Mouse (Mus musculus) heart, embryonic 16.5 days (tissue): Measurements from ENCODE around the gene Rbm47. TPM values are rescaled to one million over a fixed set of nuclear protein-coding genes. Genes with fewer than 3 reads are reported as not detected.

Experiments used
- ATAC-seq: fragments of 200-750 bp; cut with Nextera tagmentation; replicated peaks from 2 replicates; pipeline ENCODE4 v1.8.0; 2017; ENCODE audit warnings: moderate number of reproducible peaks; ENCODE audit not compliant: insufficient read depth, low FRiP score; ENCODE audit errors: extremely low read depth
- H3K27ac ChIP-seq: fragments of 300-500 bp; sonication (generic); 2 replicates; pipeline ENCODE4 v1.5.1; 2014; ENCODE audit warnings: mild to moderate bottlenecking, low read length, control low read depth, moderate library complexity
- H3K27me3 ChIP-seq: fragments of 300-500 bp; sonication (generic); 2 replicates; pipeline ENCODE4 v1.6.1; 2014; ENCODE audit warnings: low read length, mixed read lengths; ENCODE audit not compliant: control insufficient read depth, insufficient read depth
- H3K36me3 ChIP-seq: fragments of 300-500 bp; sonication (generic); 2 replicates; pipeline ENCODE4 v1.6.1; 2014; ENCODE audit not compliant: control insufficient read depth, insufficient read depth
- H3K4me1 ChIP-seq: fragments of 300-500 bp; sonication (generic); 2 replicates; pipeline ENCODE4 v1.6.1; 2014; ENCODE audit warnings: low read length, mixed read lengths; ENCODE audit not compliant: control insufficient read depth, insufficient read depth
- H3K4me2 ChIP-seq: fragments of 300-500 bp; sonication (generic); 2 replicates; pipeline ENCODE4 v1.6.1; 2014; ENCODE audit warnings: low read depth, mild to moderate bottlenecking, control low read depth, low read length
- H3K4me3 ChIP-seq: fragments of 300-500 bp; sonication (generic); 2 replicates; pipeline ENCODE4 v1.5.1; 2014; ENCODE audit warnings: mild to moderate bottlenecking, control low read depth, low read length
- H3K9ac ChIP-seq: fragments of 300-500 bp; sonication (generic); 2 replicates; pipeline ENCODE4 v1.6.1; 2014; ENCODE audit warnings: low read length, control low read depth
- H3K9me3 ChIP-seq: fragments of 300-500 bp; sonication (generic); replicated peaks from 2 replicates; pipeline ENCODE4 v1.6.1; 2016; ENCODE audit warnings: low read length; ENCODE audit not compliant: control insufficient read depth
- WGBS: fragments of 180-500 bp; shearing (Covaris S2); extraction: QIAGEN DNeasy Blood & Tissue Kit; methylation state at CpG from one replicate; pipeline ENCODE4 v1.1.7; 2014; 5-methylcytosine and 5-hydroxymethylcytosine counted together
- polyA plus RNA-seq: library from polyadenylated mRNA; unstranded; fragments of >200 nt; fragmentation: Nextera tagmentation; extraction: Ambion mirVana; gene quantifications from 2 replicates; pipeline ENCODE4 v1.2.1, GENCODE M21; 2015

Gene Rbm47
- polyA plus RNA-seq, 1 experiment from 2014 or later, result 6.0 TPM

GRCm38 (mm10) chr5:66062046-66062929 lies 110.6 kb downstream of the Rbm47 start:
- Histone ChIP-seq H3K27me3 (no peaks in the 10 kb centered on the region), H3K9ac (no peak overlapping the region), H3K4me3 (no peak overlapping the region), H3K27ac (no peak overlapping the region), H3K36me3 (no peaks in the 10 kb centered on the region), H3K9me3 (no peaks in the 10 kb centered on the region), H3K4me1 (peaks cover 8% of the 10 kb centered on the region), H3K4me2 (no peak overlapping the region)
- WGBS, result 80% methylated on average over 19 of the region's 19 CpGs
- 0 out of 2 replicates have a peak, but pooled peaks have one; percentile 6 for ATAC-seq

GRCm38 (mm10) chr5:66061667-66062045 lies 111.3 kb downstream of the Rbm47 start:
- WGBS, result 87% methylated on average over 4 of the region's 4 CpGs
- H3K27ac ChIP-seq, result no peak overlapping the region
- no peak overlapping the region for H3K4me3 ChIP-seq
- H3K9me3 ChIP-seq, result no peaks in the 10 kb centered on the region
- H3K36me3 ChIP-seq, result no peaks in the 10 kb centered on the region
- no peak for ATAC-seq
- H3K4me1 ChIP-seq, result peaks cover 5% of the 10 kb centered on the region
- H3K9ac ChIP-seq, result no peak overlapping the region
- H3K27me3 ChIP-seq, result no peaks in the 10 kb centered on the region
- no peak overlapping the region for H3K4me2 ChIP-seq

- Histone ChIP-seq H3K4me3 (no peak overlapping the region), H3K9ac (no peak overlapping the region), H3K27ac (no peak overlapping the region), H3K4me2 (no peak overlapping the region), H3K4me1 (peaks cover 5% of the 10 kb centered on the region), H3K27me3 (no peaks in the 10 kb centered on the region), H3K36me3 (no peaks in the 10 kb centered on the region), H3K9me3 (no peaks in the 10 kb centered on the region)
- WGBS, result 74% methylated on average over 5 of the region's 5 CpGs
- ATAC-seq, result no peak
These were observed 114.1 kb downstream of the Rbm47 start for GRCm38 (mm10) chr5:66058844-66059243.

DNA sequence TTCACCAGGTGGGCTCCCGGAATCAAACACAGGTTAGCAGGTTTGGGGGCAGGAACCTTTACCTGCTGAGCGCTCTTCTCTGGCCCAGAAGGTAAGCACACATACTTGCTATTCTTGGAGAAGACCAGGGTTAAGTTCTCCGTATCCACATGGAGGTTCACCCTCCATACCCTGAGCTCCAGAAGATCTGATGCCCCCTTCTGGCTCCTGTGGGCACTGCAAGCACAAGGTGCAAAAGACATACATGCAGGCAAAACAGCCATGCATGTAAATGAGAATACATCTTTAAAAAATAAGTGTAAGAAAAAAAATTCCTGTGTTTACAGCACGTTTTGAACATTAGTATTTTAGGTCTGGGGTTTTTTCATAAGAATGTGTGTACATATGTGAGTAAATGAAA lies 116.2 kb downstream of the Rbm47 start:
- H3K27me3 ChIP-seq, result no peaks in the 10 kb centered on the region
- H3K36me3 ChIP-seq, result no peaks in the 10 kb centered on the region
- no peaks in the 10 kb centered on the region for H3K9me3 ChIP-seq
- no peak overlapping the region for H3K4me3 ChIP-seq
- ATAC-seq, result no peak
- H3K4me1 ChIP-seq, result no peaks in the 10 kb centered on the region
- H3K4me2 ChIP-seq, result no peak overlapping the region
- no peak overlapping the region for H3K9ac ChIP-seq
- H3K27ac ChIP-seq, result no peak overlapping the region
- 80% methylated on average over 4 of the region's 4 CpGs for WGBS

DNA sequence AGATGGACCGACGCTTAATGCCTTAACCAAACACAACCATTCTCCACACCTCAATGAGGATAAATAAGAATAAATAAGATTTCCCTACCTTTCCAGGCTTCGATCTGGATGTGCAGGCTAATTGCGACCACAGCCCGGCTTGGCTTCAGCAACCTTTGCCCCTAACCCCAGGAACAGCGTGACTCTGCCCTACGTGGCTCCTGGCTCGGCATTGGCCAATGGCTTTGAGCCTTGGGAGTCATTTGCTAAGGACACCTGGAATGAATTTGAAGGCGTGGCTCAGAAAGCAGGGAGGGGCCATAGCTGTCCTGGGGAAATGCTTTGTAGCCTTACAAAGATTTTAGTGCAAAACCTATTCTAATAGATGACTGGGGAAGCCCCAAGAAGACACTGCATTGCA lies 118.5 kb downstream of the Rbm47 start:
- Histone ChIP-seq H3K27me3 (no peaks in the 10 kb centered on the region), H3K9ac (no peak overlapping the region), H3K4me3 (no peak overlapping the region), H3K4me2 (no peak overlapping the region), H3K36me3 (no peaks in the 10 kb centered on the region), H3K27ac (no peak overlapping the region), H3K9me3 (no peaks in the 10 kb centered on the region), H3K4me1 (no peaks in the 10 kb centered on the region)
- WGBS, result 71% methylated on average over 9 of the region's 9 CpGs
- no peak for ATAC-seq

- no peaks in the 10 kb centered on the region for H3K4me1 ChIP-seq
- H3K27ac ChIP-seq, result no peak overlapping the region
- H3K4me2 ChIP-seq, result no peak overlapping the region
- ATAC-seq, result no peak
- WGBS, result 85% methylated on average over 20 of the region's 20 CpGs
- H3K9me3 ChIP-seq, result no peaks in the 10 kb centered on the region
- no peaks in the 10 kb centered on the region for H3K27me3 ChIP-seq
- H3K36me3 ChIP-seq, result no peaks in the 10 kb centered on the region
- no peak overlapping the region for H3K9ac ChIP-seq
- no peak overlapping the region for H3K4me3 ChIP-seq
These were observed 120.0 kb downstream of the Rbm47 start for GRCm38 (mm10) chr5:66052777-66053548.

DNA sequence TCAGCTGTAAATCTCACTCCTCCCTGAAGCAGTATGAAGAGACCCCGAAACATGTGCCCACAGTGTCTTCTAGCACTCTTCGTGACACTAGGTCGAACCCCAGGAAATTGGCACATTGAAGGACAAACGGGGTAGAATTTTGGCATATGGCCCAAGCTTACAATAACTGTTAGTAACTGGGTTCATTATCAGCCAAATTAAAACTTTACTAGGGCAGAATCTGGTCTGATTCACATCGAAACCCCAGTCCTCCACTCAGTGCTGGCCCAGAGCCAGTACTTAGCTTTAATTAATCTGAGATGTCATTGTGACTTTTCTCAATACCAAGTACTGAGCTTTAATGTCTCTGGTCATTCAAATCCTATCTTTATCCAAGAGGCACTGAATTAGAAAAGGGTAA lies 122.1 kb downstream of the Rbm47 start:
- H3K4me2 ChIP-seq, result no peak overlapping the region
- WGBS, result 79% methylated on average over 5 of the region's 5 CpGs
- no peaks in the 10 kb centered on the region for H3K9me3 ChIP-seq
- ATAC-seq, result no peak
- no peaks in the 10 kb centered on the region for H3K4me1 ChIP-seq
- no peak overlapping the region for H3K4me3 ChIP-seq
- H3K27ac ChIP-seq, result no peak overlapping the region
- H3K27me3 ChIP-seq, result no peaks in the 10 kb centered on the region
- no peak overlapping the region for H3K9ac ChIP-seq
- H3K36me3 ChIP-seq, result no peaks in the 10 kb centered on the region

DNA sequence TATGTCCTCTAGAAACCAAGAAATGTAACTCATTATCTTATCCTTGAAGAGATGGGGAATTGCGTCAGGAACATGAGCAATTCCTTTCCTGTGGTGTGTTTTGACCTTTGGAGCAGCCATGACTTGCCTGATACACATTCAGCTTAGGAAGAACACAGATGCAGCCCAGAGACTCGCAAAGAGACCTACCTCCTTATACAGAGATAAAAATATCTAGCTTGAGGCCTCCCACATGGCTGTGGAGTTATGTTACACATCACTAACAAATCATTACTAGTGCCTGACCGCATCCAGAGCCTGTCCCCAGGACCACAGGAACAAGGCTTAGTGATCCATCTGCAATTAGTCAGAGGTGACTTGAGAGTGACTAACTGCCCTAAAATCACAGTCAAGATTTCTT lies 126.6 kb downstream of the Rbm47 start:
- no peaks in the 10 kb centered on the region for H3K4me1 ChIP-seq
- no peak overlapping the region for H3K27ac ChIP-seq
- no peaks in the 10 kb centered on the region for H3K27me3 ChIP-seq
- no peak overlapping the region for H3K4me3 ChIP-seq
- ATAC-seq, result no peak
- WGBS, result 44% methylated on average over 3 of the region's 3 CpGs
- H3K9ac ChIP-seq, result no peak overlapping the region
- no peaks in the 10 kb centered on the region for H3K9me3 ChIP-seq
- H3K36me3 ChIP-seq, result no peaks in the 10 kb centered on the region
- H3K4me2 ChIP-seq, result no peak overlapping the region

DNA sequence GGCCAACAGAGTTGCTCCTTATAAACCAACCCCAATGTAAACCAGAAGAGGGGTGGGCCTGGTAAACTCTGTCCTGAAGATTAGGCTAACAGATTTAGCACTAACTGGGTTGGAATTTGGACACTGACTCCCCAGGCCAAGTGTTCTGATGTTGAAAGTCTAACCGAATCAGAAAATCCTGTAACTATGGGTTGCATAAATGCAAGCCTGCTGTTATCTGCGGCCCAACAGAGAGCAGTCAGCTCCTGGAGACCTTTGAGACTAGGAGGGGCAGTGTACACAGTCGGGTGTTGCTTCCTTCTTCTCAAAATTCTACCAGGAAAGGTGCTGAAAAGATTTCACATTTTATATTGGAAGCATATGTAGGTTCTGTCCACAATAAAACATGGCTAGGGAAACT lies 129.0 kb downstream of the Rbm47 start:
- Histone ChIP-seq H3K4me2 (no peak overlapping the region), H3K4me1 (no peaks in the 10 kb centered on the region), H3K27me3 (no peaks in the 10 kb centered on the region), H3K9ac (no peak overlapping the region), H3K4me3 (no peak overlapping the region), H3K9me3 (no peaks in the 10 kb centered on the region), H3K27ac (no peak overlapping the region), H3K36me3 (no peaks in the 10 kb centered on the region)
- 67% methylated on average over 3 of the region's 3 CpGs for WGBS
- no peak for ATAC-seq
